Mouse (Mus musculus) testis, postnatal 14 days (tissue): ENCODE results near the gene Mup16.
"Not testable (repeated sequence)": the region's sequence is repeated elsewhere in the genome, so short reads cannot be mapped to it uniquely, and the experiment has no call there.

Experiments
- DNase-seq: peaks from one replicate; pipeline ENCODE4 v3.0.0; 2021; ENCODE audit warnings: low spot score

Gene Mup16

GRCm38 (mm10) chr4:61519431-61519830 is at the start of gene Mup16:
Mup16 (minus strand) TSS chr4:61519531.
- not testable (repeated sequence) for DNase-seq

- DNase-seq, result not testable (repeated sequence)
Measured at GRCm38 (mm10) chr4:61555887-61556286, 36.6 kb upstream of the Mup16 start.
